Mouse (Mus musculus): ENCODE results near the gene Loxl1. TPM values are rescaled to one million over a fixed set of nuclear protein-coding genes. Genes with fewer than 3 reads are reported as not detected.
"Not testable (repeated sequence)": the region's sequence is repeated elsewhere in the genome, so short reads cannot be mapped to it uniquely, and the experiment has no call there.

The Loxl1 gene
- polyA plus RNA-seq, 1 experiment, result 5.1 TPM

DNA sequence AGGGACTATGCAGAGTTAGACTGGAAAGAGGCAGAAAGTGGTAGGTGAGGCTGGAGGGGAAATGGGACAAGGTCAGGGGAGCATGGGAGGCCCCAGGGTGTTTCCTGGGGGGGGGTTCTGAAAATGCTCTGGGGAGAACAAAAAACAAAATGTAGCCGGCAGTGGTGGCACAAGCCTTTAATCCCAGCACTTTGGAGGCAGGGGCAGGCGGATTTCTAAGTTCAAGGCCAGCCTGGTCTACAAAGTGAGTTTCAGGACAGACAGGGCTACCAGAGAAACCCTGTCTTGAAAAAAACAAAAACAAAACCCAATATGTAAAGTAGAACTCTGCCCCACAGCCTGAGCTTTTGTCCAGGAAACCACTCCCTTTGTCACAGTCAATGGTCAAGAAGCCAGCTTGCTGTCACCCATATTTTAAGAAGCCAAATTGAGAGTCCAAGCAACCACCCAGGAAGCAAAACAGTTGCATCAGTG, 40.9 kb downstream of the Loxl1 start:
- no peak overlapping the region for H3ac ChIP-seq (ENCODE audit: control insufficient read depth, insufficient read length, low read depth)
- no peaks in the 10 kb centered on the region for H3K27me3 ChIP-seq (ENCODE audit: control insufficient read depth, insufficient read depth, insufficient read length)
- TF ChIP-seq MYOG (IDR thresholded peaks at IDR 0.05; ENCODE audit: control insufficient read depth, extremely low read depth, insufficient read length), result no peak
- no peak for TF ChIP-seq MAX (IDR thresholded peaks at IDR 0.05)
- TF ChIP-seq MYOD1 (IDR thresholded peaks at IDR 0.05; ENCODE audit: control insufficient read depth, insufficient read length, low read depth), result no peak
- no peak for TF ChIP-seq CEBPB (IDR thresholded peaks at IDR 0.05; ENCODE audit: low read depth)
- no peak overlapping the region for H3K4me3 ChIP-seq (ENCODE audit: insufficient read depth, poor library complexity, severe bottlenecking)
- no peaks in the 10 kb centered on the region for H3K36me3 ChIP-seq (ENCODE audit: control insufficient read depth, insufficient read depth)
- no peaks in the 10 kb centered on the region for H3K79me2 ChIP-seq (ENCODE audit: control insufficient read depth, insufficient read depth)
- H3K79me3 ChIP-seq (ENCODE audit: low read depth), result no peaks in the 10 kb centered on the region

DNA sequence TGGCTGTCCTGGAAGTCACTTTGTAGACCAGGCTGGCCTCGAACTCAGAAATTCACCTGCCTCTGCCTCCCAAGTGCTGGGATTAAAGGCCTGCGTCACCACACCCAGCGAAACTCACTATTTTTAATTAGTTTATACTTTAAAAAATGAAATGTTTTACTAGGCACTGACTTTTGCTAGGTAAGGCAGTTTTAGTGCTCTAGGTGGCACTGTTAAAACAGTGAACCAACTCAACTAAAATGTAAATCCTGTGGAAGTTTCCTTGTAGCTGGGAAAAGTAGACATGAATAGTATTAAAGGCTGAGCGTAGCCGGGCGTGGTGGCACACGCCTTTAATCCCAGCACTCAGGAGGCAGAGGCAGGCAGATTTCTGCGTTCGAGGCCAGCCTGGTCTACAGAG, 41.4 kb downstream of the Loxl1 start:
- H3ac ChIP-seq (ENCODE audit: control insufficient read depth, insufficient read length, low read depth); H3K79me2 ChIP-seq (ENCODE audit: control insufficient read depth, insufficient read depth); H3K27me3 ChIP-seq (ENCODE audit: control insufficient read depth, insufficient read depth, insufficient read length); H3K4me3 ChIP-seq (ENCODE audit: insufficient read depth, poor library complexity, severe bottlenecking); H3K36me3 ChIP-seq (ENCODE audit: control insufficient read depth, insufficient read depth); H3K79me3 ChIP-seq (ENCODE audit: low read depth): not testable (repeated sequence)

DNA sequence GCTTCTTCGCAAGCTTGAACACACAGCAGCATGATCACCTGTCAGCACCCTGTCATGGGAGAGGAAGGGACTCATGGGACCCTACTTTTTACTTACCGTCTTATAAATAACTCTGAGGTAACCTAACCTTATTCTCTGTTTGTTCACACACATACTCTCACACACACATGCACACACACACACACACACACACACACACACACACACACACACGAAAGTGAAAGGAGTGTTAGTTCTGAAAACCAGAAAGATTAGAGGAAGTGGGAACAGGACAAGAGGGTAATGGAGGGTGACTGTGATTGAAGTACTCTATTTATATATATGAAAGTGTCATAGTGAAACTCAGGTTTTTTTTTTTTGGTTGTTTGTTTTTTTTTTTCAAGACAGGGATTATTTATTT, 41.9 kb downstream of the Loxl1 start:
- no peak for TF ChIP-seq CTCF (IDR thresholded peaks at IDR 0.05; ENCODE audit: control insufficient read depth, insufficient read depth, insufficient read length)
- TF ChIP-seq MYOD1 (IDR thresholded peaks at IDR 0.05; ENCODE audit: control insufficient read depth, insufficient read length, low read depth), result no peak
- no peak for TF ChIP-seq USF1 (IDR thresholded peaks at IDR 0.05; ENCODE audit: low read depth)
- no peak for TF ChIP-seq MAX (IDR thresholded peaks at IDR 0.05)
- no peak for TF ChIP-seq CEBPB (IDR thresholded peaks at IDR 0.05; ENCODE audit: low read depth)
- TF ChIP-seq MYOG (IDR thresholded peaks at IDR 0.05; ENCODE audit: control insufficient read depth, extremely low read depth, insufficient read length), result no peak
- TF ChIP-seq FOSL1 (IDR thresholded peaks at IDR 0.05; ENCODE audit: insufficient read depth, low read length, poor library complexity, severe bottlenecking), result no peak

DNA sequence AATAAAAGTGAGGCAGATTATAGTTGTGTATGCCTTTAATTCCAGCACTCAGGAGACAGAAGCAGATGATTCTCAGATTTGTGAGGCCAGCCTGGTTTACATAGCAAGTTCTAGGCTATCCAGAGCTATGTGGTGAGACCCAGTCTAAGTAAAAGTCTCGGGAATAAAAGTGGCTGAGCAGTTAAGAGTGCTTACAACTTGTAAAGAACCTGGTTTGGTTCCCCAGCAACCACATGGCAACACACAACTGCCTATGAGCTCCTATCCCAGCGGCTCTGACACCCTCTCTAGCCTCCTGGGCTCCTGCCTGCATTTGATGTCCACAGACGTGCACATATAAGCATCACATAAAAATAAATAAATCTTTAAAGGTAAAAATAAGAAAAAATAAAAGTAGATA, 42.9 kb downstream of the Loxl1 start:
- no peaks in the 10 kb centered on the region for H3K36me3 ChIP-seq (ENCODE audit: control insufficient read depth, insufficient read depth)
- H3K27me3 ChIP-seq (ENCODE audit: control insufficient read depth, insufficient read depth, insufficient read length), result no peaks in the 10 kb centered on the region
- H3ac ChIP-seq (ENCODE audit: control insufficient read depth, insufficient read length, low read depth), result no peak overlapping the region
- H3K79me2 ChIP-seq (ENCODE audit: control insufficient read depth, insufficient read depth), result no peaks in the 10 kb centered on the region
- H3K79me3 ChIP-seq (ENCODE audit: low read depth), result no peaks in the 10 kb centered on the region
- no peak overlapping the region for H3K4me3 ChIP-seq (ENCODE audit: insufficient read depth, poor library complexity, severe bottlenecking)
- TF ChIP-seq MAX (IDR thresholded peaks at IDR 0.05), result no peak
- no peak for TF ChIP-seq USF1 (IDR thresholded peaks at IDR 0.05; ENCODE audit: low read depth)
- TF ChIP-seq MYOG (IDR thresholded peaks at IDR 0.05; ENCODE audit: control insufficient read depth, extremely low read depth, insufficient read length), result no peak
- no peak for TF ChIP-seq FOSL1 (IDR thresholded peaks at IDR 0.05; ENCODE audit: insufficient read depth, low read length, poor library complexity, severe bottlenecking)
- no peak for TF ChIP-seq MYOD1 (IDR thresholded peaks at IDR 0.05; ENCODE audit: control insufficient read depth, insufficient read length, low read depth)
- TF ChIP-seq CEBPB (IDR thresholded peaks at IDR 0.05; ENCODE audit: low read depth), result no peak
- no peak for TF ChIP-seq CTCF (IDR thresholded peaks at IDR 0.05; ENCODE audit: control insufficient read depth, insufficient read depth, insufficient read length)

More for the DNA sequence above, 41.9 kb downstream of the Loxl1 start:
- no peak overlapping the region for H3ac ChIP-seq (ENCODE audit: control insufficient read depth, insufficient read length, low read depth)
- H3K27me3 ChIP-seq (ENCODE audit: control insufficient read depth, insufficient read depth, insufficient read length), result no peaks in the 10 kb centered on the region
- no peaks in the 10 kb centered on the region for H3K79me3 ChIP-seq (ENCODE audit: low read depth)
- no peaks in the 10 kb centered on the region for H3K36me3 ChIP-seq (ENCODE audit: control insufficient read depth, insufficient read depth)
- H3K4me3 ChIP-seq (ENCODE audit: insufficient read depth, poor library complexity, severe bottlenecking), result no peak overlapping the region
- no peaks in the 10 kb centered on the region for H3K79me2 ChIP-seq (ENCODE audit: control insufficient read depth, insufficient read depth)

DNA sequence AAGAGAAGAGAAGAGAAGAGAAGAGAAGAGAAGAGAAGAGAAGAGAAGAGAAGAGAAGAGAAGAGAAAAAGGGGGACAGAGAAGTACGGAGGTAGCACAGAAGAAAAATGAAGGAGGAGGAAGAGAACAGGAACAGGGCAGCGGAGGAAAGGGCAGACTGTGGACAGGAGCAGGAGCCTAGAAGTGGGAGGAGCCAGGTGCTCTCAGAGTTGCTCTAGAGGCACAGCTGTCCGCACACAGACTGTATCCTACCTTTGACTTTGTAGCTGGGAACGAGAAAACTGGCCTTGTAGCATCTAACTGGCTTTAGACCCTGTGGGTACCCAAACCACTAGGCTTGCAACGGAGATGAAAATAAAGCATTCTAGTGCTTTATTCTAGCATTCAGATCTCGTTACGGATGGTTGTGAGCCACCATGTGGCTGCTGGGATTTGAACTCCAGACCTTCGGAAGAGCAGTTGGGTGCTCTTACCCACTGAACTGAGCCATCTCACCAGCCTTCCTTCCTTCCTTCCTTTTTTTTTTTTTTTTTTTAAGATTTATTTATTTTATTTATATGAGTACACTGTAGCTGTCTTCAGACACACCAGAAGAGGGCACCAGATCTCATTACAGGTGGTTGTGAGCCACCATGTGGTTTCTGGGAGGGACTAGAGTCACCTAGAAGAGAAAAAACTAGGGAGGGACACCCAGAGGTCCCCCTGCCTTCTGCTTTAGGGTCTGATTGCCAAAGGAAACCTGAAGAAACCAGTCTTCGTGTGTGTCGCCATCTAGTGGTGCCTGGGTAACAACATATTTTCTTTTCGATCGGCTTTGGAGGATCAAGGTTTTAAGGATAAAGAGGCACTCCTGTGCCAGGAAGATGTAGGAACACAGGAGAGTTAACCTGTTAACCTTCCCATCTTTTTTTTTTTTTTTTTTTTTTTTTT, 44.3 kb downstream of the Loxl1 start:
- no peaks in the 10 kb centered on the region for H3K27me3 ChIP-seq (ENCODE audit: control insufficient read depth, insufficient read depth, insufficient read length)
- H3ac ChIP-seq (ENCODE audit: control insufficient read depth, insufficient read length, low read depth), result no peak overlapping the region
- TF ChIP-seq MAX (IDR thresholded peaks at IDR 0.05) (no peak), FOSL1 (IDR thresholded peaks at IDR 0.05; ENCODE audit: insufficient read depth, low read length, poor library complexity, severe bottlenecking) (no peak), MYOG (IDR thresholded peaks at IDR 0.05; ENCODE audit: control insufficient read depth, extremely low read depth, insufficient read length) (no peak), USF1 (IDR thresholded peaks at IDR 0.05; ENCODE audit: low read depth) (no peak), CEBPB (IDR thresholded peaks at IDR 0.05; ENCODE audit: low read depth) (no peak), MYOD1 (IDR thresholded peaks at IDR 0.05; ENCODE audit: control insufficient read depth, insufficient read length, low read depth) (no peak), CTCF (IDR thresholded peaks at IDR 0.05; ENCODE audit: control insufficient read depth, insufficient read depth, insufficient read length) (peak; percentile 28)
- H3K79me3 ChIP-seq (ENCODE audit: low read depth), result no peaks in the 10 kb centered on the region
- H3K36me3 ChIP-seq (ENCODE audit: control insufficient read depth, insufficient read depth), result no peaks in the 10 kb centered on the region
- no peak overlapping the region for H3K4me3 ChIP-seq (ENCODE audit: insufficient read depth, poor library complexity, severe bottlenecking)
- no peaks in the 10 kb centered on the region for H3K79me2 ChIP-seq (ENCODE audit: control insufficient read depth, insufficient read depth)

DNA sequence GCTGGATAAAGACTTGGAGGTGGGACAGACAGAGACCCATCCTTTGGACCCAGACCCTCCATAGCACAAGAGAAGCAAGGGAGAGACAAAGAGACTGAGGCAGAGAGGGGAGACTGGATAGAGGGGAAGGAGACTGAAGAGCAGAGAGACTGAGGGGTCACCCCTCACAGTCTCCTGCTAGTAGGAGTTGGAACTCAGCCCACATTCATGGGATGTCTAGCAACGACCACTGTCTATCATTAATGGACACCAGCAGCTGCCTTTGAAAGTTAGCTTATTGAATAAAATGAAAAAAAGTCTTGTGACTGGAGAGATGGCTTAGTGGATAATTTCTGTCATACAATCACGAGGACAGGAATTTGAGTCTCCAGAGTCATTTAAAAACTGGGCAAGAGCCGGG, 45.9 kb downstream of the Loxl1 start:
- no peak for TF ChIP-seq FOSL1 (IDR thresholded peaks at IDR 0.05; ENCODE audit: insufficient read depth, low read length, poor library complexity, severe bottlenecking)
- no peak for TF ChIP-seq MYOG (IDR thresholded peaks at IDR 0.05; ENCODE audit: control insufficient read depth, extremely low read depth, insufficient read length)
- no peak for TF ChIP-seq MYOD1 (IDR thresholded peaks at IDR 0.05; ENCODE audit: control insufficient read depth, insufficient read length, low read depth)
- TF ChIP-seq MAX (IDR thresholded peaks at IDR 0.05), result no peak
- TF ChIP-seq USF1 (IDR thresholded peaks at IDR 0.05; ENCODE audit: low read depth), result no peak
- TF ChIP-seq CTCF (IDR thresholded peaks at IDR 0.05; ENCODE audit: control insufficient read depth, insufficient read depth, insufficient read length), result no peak
- no peak for TF ChIP-seq CEBPB (IDR thresholded peaks at IDR 0.05; ENCODE audit: low read depth)
- no peaks in the 10 kb centered on the region for H3K27me3 ChIP-seq (ENCODE audit: control insufficient read depth, insufficient read depth, insufficient read length)
- H3K4me3 ChIP-seq (ENCODE audit: insufficient read depth, poor library complexity, severe bottlenecking), result no peak overlapping the region
- no peaks in the 10 kb centered on the region for H3K36me3 ChIP-seq (ENCODE audit: control insufficient read depth, insufficient read depth)
- H3K79me2 ChIP-seq (ENCODE audit: control insufficient read depth, insufficient read depth), result no peaks in the 10 kb centered on the region
- H3ac ChIP-seq (ENCODE audit: control insufficient read depth, insufficient read length, low read depth), result no peak overlapping the region
- no peaks in the 10 kb centered on the region for H3K79me3 ChIP-seq (ENCODE audit: low read depth)
